Mouse (Mus musculus) liver, embryonic 13.5 days (tissue): ENCODE data around the gene Tango6. TPM values are rescaled to one million over a fixed set of nuclear protein-coding genes. Genes with fewer than 3 reads are reported as not detected.

Source experiments
- ATAC-seq: fragments of 200-750 bp; cut with Nextera tagmentation; 2 replicates; pipeline ENCODE4 v1.8.0; 2017; ENCODE audit warnings: low read depth, mild to moderate bottlenecking, moderate number of reproducible peaks, moderate library complexity
- DNase-seq: peaks from one replicate; pipeline ENCODE4 v3.0.0; 2022
- H3K27ac ChIP-seq: fragments of 300-500 bp; sonication (generic); 2 replicates; pipeline ENCODE4 v1.5.1; 2015; ENCODE audit warnings: moderate library complexity, mild to moderate bottlenecking, inconsistent platforms
- H3K27me3 ChIP-seq: fragments of 300-500 bp; sonication (generic); 2 replicates; pipeline ENCODE4 v1.6.1; 2015; ENCODE audit warnings: mild to moderate bottlenecking, inconsistent platforms
- H3K36me3 ChIP-seq: fragments of 300-500 bp; sonication (generic); 2 replicates; pipeline ENCODE4 v1.6.1; 2015; ENCODE audit warnings: mild to moderate bottlenecking, inconsistent platforms
- H3K4me1 ChIP-seq: fragments of 300-500 bp; sonication (generic); replicated peaks from 2 replicates; pipeline ENCODE4 v1.6.1; 2015; ENCODE audit warnings: inconsistent platforms
- H3K4me2 ChIP-seq: fragments of 300-500 bp; sonication (generic); 2 replicates; pipeline ENCODE4 v1.6.1; 2015; ENCODE audit warnings: inconsistent platforms, mild to moderate bottlenecking, moderate library complexity
- H3K4me3 ChIP-seq: fragments of 300-500 bp; sonication (generic); replicated peaks from 2 replicates; pipeline ENCODE4 v1.5.1; 2015; ENCODE audit warnings: mild to moderate bottlenecking, inconsistent platforms
- H3K9ac ChIP-seq: fragments of 300-500 bp; sonication (generic); 2 replicates; pipeline ENCODE4 v1.6.1; 2015; ENCODE audit warnings: mild to moderate bottlenecking, inconsistent platforms
- H3K9me3 ChIP-seq: fragments of 300-500 bp; sonication (generic); replicated peaks from 2 replicates; pipeline ENCODE4 v1.6.1; 2016; ENCODE audit warnings: inconsistent platforms
- WGBS: fragments of 180-500 bp; shearing (Covaris S2); methylation state at CpG from one replicate; pipeline ENCODE4 v1.1.7; 2015; ENCODE audit not compliant: insufficient replicate concordance; 5-methylcytosine and 5-hydroxymethylcytosine counted together
- polyA plus RNA-seq: library from polyadenylated mRNA; unstranded; fragments of >200 nt; fragmentation: Nextera tagmentation; extraction: Ambion mirVana; gene quantifications from 2 replicates; pipeline ENCODE4 v1.2.1, GENCODE M21; 2015

Gene Tango6
- polyA plus RNA-seq, 1 experiment from 2014 or later = 3.8 TPM

DNA sequence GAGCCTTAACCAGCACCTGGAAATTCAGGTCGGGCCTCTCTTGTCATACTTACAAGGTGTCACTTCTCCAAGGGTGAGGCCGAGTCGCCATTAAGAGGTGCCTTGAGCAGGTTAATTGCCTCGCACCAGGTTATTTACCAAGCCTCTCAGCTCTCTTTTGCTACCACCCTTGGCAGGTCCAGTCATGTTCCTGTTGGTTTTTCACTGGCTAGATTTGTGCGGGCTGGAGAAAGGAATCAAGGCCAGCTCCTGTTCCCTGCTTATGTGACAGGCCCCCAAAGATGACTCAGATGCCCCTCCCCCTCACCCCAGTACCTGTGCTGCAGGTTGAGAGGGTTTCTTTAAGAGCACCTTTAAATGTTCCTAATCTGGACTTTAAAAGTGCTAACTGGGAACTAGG lies 36.1 kb upstream of the Tango6 start:
- ATAC-seq (no peak), DNase-seq (no peak)
- WGBS = 65% methylated on average over 5 of the region's 5 CpGs
- Histone ChIP-seq H3K4me1 (peaks cover 6% of the 10 kb centered on the region), H3K9me3 (no peaks in the 10 kb centered on the region), H3K4me3 (no peak overlapping the region), H3K27me3 (no peaks in the 10 kb centered on the region), H3K4me2 (no peak overlapping the region), H3K36me3 (no peaks in the 10 kb centered on the region), H3K27ac (no peak overlapping the region), H3K9ac (no peak overlapping the region)

DNA sequence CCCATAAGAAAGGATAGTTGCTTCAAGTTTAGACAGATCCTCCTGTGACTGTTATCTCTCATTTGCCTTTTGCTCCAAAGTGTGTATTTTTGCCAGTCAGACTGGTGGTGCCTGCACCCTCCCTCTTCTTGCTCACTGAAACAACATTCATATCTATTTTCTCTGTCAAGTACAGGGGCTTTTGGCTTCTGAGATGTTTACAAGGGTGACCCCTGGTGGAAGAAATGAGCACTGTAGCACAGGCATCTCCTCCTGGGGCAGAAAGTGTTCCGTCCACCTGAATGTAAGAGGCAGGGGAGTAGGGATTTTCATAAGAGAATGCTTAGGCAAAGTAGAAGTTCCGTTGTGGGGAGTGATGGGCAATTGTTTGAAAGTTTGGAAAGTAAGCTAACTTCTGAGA lies 35.5 kb upstream of the Tango6 start:
- Histone ChIP-seq H3K9me3 (no peaks in the 10 kb centered on the region), H3K4me3 (no peak overlapping the region), H3K27me3 (no peaks in the 10 kb centered on the region), H3K4me2 (no peak overlapping the region), H3K4me1 (0 out of 2 replicates have a peak, but pooled peaks cover 3% of the 10 kb centered on the region), H3K36me3 (no peaks in the 10 kb centered on the region), H3K9ac (no peak overlapping the region), H3K27ac (no peak overlapping the region)
- DNase-seq = no peak
- WGBS = 30% methylated on average over 2 of the region's 2 CpGs
- ATAC-seq = no peak

DNA sequence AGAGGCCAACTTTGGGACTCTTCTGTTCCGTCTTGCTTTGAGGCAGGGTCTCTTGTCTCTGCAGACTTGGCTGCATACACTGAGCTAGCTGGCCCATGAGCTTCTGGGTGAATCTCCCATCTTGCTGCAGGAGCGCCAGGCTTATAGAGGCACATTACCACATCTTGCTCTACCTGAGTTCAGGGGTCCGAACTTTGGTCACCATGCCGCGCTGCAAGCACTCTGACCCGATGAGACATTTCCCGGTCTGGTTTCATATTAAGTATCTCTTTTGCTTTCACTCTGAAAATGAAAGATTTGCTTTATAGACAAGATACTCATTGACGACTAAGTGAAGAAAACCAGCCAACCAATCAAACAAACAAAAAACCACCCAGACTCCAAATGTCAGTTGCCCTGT lies 34.4 kb upstream of the Tango6 start:
- Histone ChIP-seq H3K9me3 (no peaks in the 10 kb centered on the region), H3K4me3 (no peak overlapping the region), H3K27me3 (no peaks in the 10 kb centered on the region), H3K4me2 (no peak overlapping the region), H3K27ac (no peak overlapping the region), H3K4me1 (no peaks in the 10 kb centered on the region), H3K36me3 (no peaks in the 10 kb centered on the region), H3K9ac (no peak overlapping the region)
- 77% methylated on average over 8 of the region's 8 CpGs for WGBS
- DNase-seq (no peak), ATAC-seq (no peak)

DNA sequence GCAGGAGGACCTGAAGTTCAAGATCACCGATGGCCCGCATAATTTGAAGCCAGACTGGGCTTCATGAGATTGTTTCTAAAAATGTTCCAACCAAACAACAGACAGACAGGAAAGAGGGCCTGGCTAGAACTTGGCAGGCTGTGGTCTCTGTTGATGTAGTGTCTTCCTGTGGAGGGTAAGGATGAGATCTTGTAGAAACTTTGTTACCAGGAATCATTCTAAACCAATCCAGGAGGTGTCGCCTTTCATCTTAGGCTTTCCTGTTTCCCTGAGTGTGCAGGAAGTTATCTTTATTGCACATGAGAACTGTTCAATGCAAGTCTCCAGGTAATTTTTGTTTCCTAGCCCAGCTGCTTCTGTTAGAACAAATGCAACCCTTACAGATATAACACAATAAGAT lies 30.9 kb upstream of the Tango6 start:
- ATAC-seq (no peak), DNase-seq (no peak)
- Histone ChIP-seq H3K27ac (no peak overlapping the region), H3K9ac (no peak overlapping the region), H3K4me1 (no peaks in the 10 kb centered on the region), H3K4me3 (no peak overlapping the region), H3K9me3 (no peaks in the 10 kb centered on the region), H3K36me3 (no peaks in the 10 kb centered on the region), H3K27me3 (no peaks in the 10 kb centered on the region), H3K4me2 (no peak overlapping the region)
- WGBS = 40% methylated on average over 3 of the region's 3 CpGs

DNA sequence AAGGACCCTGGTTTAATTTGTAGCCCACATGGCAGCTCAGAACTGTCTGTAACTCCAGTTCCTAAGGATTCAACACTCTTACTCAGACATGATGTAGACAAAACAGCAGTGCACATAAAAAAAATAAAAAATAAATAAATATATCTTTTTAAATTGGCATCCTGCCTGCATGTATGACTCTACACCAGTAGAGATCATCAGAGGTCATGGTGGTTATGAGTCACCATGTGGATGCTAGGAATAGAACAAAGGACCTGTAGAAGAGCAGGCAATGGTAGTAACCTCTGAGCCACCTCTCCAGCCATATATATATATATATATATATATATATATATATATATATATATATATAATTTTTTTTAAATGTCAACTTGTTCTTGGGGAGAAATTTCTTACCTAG lies 26.8 kb upstream of the Tango6 start:
- no peaks in the 10 kb centered on the region for H3K4me1 ChIP-seq
- H3K9me3 ChIP-seq = no peaks in the 10 kb centered on the region
- H3K27ac ChIP-seq = no peak overlapping the region
- no peaks in the 10 kb centered on the region for H3K27me3 ChIP-seq
- H3K4me3 ChIP-seq = no peak overlapping the region
- H3K36me3 ChIP-seq = no peaks in the 10 kb centered on the region
- H3K9ac ChIP-seq = no peak overlapping the region
- DNase-seq (no peak), ATAC-seq (no peak)
- H3K4me2 ChIP-seq = no peak overlapping the region

DNA sequence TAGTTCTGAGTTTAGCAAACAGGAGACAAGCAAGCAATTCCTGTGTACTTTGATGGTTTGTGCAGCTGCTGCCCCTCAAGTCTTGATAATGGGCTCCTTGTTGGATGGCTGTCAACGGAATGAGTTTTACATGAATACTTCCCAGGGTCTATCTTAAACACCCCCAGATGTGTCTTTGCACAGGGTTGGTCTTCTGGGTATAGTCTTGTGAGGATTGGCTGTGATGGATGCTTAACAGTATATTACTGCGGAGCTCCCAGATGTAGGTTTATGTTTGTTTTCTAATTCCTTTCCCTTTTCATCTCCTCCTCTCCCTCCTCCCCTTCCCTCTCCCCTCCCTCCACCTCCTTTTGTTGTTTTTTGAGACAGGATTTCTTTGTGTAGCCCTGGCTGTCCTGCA lies 10.1 kb upstream of the Tango6 start:
- no peak overlapping the region for H3K9ac ChIP-seq
- no peak overlapping the region for H3K4me2 ChIP-seq
- WGBS = 59% methylated on average over 2 of the region's 2 CpGs
- H3K27ac ChIP-seq = no peak overlapping the region
- no peak overlapping the region for H3K4me3 ChIP-seq
- no peaks in the 10 kb centered on the region for H3K4me1 ChIP-seq
- no peak for ATAC-seq
- H3K9me3 ChIP-seq = no peaks in the 10 kb centered on the region
- no peaks in the 10 kb centered on the region for H3K27me3 ChIP-seq
- no peak for DNase-seq
- no peaks in the 10 kb centered on the region for H3K36me3 ChIP-seq

DNA sequence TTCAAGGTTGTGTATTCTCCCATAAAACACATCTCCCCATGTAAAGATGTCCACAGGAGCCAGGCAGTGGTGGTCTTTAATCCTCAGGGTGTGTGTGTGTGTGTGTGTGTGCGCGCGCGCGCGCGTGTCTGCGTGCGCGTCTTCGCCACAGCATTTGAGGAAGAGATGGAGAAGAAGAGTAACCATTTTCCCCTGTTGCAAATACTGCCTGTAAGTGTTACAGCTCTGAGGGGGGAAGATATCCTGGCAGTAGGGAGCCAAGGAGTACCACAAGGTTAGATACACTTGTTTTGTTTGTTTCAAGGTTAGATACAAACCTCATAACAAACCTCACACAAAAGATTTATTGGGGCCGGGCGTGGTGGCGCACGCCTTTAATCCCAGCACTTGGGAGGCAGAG lies 8.6 kb upstream of the Tango6 start:
- DNase-seq = no peak
- 94% methylated on average over 15 of the region's 15 CpGs for WGBS
- no peak overlapping the region for H3K27ac ChIP-seq
- ATAC-seq = no peak
- no peak overlapping the region for H3K4me3 ChIP-seq
- no peak overlapping the region for H3K9ac ChIP-seq
- no peaks in the 10 kb centered on the region for H3K27me3 ChIP-seq
- H3K4me2 ChIP-seq = no peak overlapping the region
- H3K9me3 ChIP-seq = no peaks in the 10 kb centered on the region
- no peaks in the 10 kb centered on the region for H3K4me1 ChIP-seq
- H3K36me3 ChIP-seq = no peaks in the 10 kb centered on the region

DNA sequence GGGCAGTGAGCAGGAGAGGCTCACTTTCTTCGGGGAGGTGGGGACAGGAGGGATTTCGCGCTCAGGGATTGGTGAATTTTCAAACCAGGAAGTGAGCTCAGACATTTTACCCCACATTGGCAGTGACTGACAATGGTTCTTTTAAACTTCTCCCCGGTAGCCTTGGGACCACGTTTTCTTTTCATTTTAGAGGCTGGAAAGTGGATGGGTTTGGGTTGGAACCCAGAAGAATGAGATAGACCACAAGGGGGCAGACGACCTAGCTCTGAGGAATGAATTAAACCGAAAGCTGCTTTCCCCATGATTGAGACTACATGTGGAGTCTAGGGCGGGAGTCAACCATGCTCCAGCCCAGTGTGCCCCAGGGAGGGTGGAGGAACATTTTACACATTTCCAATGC lies 8.0 kb upstream of the Tango6 start:
- Histone ChIP-seq H3K4me1 (no peaks in the 10 kb centered on the region), H3K9me3 (no peaks in the 10 kb centered on the region), H3K9ac (no peak overlapping the region), H3K27ac (no peak overlapping the region), H3K4me3 (no peak overlapping the region), H3K27me3 (no peaks in the 10 kb centered on the region), H3K4me2 (no peak overlapping the region), H3K36me3 (no peaks in the 10 kb centered on the region)
- 68% methylated on average over 8 of the region's 8 CpGs for WGBS
- peak; percentile 12 for DNase-seq
- ATAC-seq = no peak

DNA sequence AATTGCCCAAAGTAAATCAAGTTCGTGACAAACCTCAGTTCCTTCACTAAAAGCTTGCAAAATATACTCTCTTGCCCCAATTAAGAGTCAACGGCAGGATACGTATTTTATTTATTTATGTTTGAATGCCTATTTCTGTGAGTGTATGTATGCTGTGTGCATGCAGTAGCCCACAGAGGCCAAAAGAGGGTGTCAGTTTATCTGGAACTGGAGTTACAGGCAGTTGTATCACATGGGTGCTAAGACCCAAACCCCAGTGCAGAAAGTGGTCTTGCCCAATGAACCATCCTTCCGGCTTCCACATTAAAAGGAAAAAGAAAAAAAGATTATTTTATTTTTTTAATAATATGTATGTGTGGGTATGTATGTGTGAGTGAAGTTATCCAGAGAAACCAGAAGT lies 1.5 kb downstream of the Tango6 start:
- ATAC-seq (no peak), DNase-seq (no peak)
- no peaks in the 10 kb centered on the region; the same call in 1 of the 2 replicates for H3K36me3 ChIP-seq
- no peak overlapping the region for H3K4me2 ChIP-seq
- H3K4me1 ChIP-seq = peaks cover 18% of the 10 kb centered on the region
- H3K9ac ChIP-seq = no peak overlapping the region
- no peaks in the 10 kb centered on the region for H3K27me3 ChIP-seq
- H3K9me3 ChIP-seq = no peaks in the 10 kb centered on the region
- H3K27ac ChIP-seq = no peak overlapping the region
- 85% methylated on average over 4 of the region's 4 CpGs for WGBS
- H3K4me3 ChIP-seq = no peak overlapping the region

DNA sequence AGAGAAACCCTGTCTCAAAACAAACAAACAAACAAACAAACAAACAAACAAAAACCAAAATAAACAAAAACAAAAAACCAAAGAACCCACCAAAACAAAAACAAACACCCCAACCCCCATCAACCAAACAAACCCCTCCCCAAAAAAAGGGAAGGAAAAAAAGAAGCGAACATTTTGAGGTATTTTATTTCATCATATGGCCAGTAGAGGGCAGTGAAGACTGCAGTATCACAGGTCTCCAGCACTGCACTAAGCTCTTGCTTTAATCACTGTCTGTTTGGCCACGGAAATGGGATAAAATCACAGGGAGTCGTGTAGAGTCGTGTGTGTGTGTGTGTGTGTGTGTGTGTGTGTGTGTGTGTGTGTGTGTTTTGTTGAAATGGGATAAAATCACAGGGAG lies 4.6 kb downstream of the Tango6 start:
- Histone ChIP-seq H3K27ac (no peak overlapping the region), H3K9ac (no peak overlapping the region), H3K4me3 (no peak overlapping the region), H3K4me2 (no peak overlapping the region), H3K4me1 (peaks cover 18% of the 10 kb centered on the region), H3K36me3 (peaks cover 13% of the 10 kb centered on the region), H3K27me3 (no peaks in the 10 kb centered on the region), H3K9me3 (no peaks in the 10 kb centered on the region)
- 2% methylated on average over 4 of the region's 4 CpGs for WGBS
- DNase-seq (no peak), ATAC-seq (no peak)

DNA sequence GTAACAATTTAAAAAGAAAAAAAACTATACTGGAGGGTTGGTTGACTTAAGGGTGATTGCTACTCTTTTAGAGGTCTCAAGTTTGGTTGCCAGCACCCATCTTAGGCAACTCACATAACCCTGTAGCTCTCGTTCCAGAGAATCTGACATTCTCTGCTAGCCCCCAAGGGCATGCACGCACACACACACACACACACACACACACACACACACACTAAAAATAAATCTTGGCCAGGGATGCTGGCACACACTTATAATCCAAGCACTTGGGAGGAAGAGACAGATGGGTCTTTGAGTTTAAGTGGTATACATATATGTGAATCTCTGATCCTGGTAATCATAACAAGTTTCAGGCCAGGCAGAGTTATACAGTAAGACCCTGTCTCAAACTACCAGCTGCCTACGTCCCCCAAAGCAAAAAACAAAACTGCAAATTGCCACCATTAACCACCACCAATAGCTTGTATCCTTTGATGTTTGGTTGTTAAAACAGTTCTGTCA lies 14.9 kb downstream of the Tango6 start:
- ATAC-seq (no peak), DNase-seq (no peak)
- 72% methylated on average over 3 of the region's 3 CpGs for WGBS
- H3K27ac ChIP-seq = no peak overlapping the region
- peaks cover 37% of the 10 kb centered on the region for H3K36me3 ChIP-seq
- no peak overlapping the region for H3K4me2 ChIP-seq
- H3K27me3 ChIP-seq = no peaks in the 10 kb centered on the region
- H3K9ac ChIP-seq = no peak overlapping the region
- 0 out of 2 replicates have a peak, but pooled peaks cover 4% of the 10 kb centered on the region for H3K4me1 ChIP-seq
- H3K9me3 ChIP-seq = no peaks in the 10 kb centered on the region
- H3K4me3 ChIP-seq = no peak overlapping the region

DNA sequence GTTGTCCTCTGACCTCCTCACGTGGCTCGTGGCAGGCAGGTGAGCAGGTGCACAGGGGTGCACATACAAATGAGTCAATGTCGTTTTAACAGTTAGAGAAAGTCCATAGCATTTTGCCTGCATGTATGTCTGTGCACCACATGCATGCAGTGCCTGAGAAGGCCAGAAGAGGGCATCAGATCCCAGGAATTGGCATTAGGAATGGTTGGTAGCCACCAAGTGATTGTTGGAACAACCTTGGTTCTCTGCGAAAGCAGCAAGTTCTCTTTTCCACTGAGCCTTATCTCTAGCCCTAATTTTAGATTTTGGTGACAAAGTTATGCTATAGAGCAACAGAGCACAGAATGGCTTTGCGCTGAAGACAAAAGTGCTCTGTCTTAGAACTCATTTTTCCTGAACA lies 16.7 kb downstream of the Tango6 start:
- no peak overlapping the region for H3K9ac ChIP-seq
- no peak overlapping the region for H3K4me2 ChIP-seq
- 58% methylated on average over 5 of the region's 5 CpGs for WGBS
- H3K27me3 ChIP-seq = no peaks in the 10 kb centered on the region
- peak; percentile 39 for DNase-seq
- no peak for ATAC-seq
- peaks cover 34% of the 10 kb centered on the region for H3K36me3 ChIP-seq
- no peak overlapping the region for H3K4me3 ChIP-seq
- no peak overlapping the region for H3K27ac ChIP-seq
- no peaks in the 10 kb centered on the region for H3K9me3 ChIP-seq
- H3K4me1 ChIP-seq = 0 out of 2 replicates have a peak, but pooled peaks cover 4% of the 10 kb centered on the region
